Mouse (Mus musculus) urinary bladder, adult 18-20 months (tissue): Measurements from ENCODE around the gene Myo1c.
A peak's percentile ranks its signal among the peaks of the same experiment; 100 is the strongest.
"Not testable (repeated sequence)": the region's sequence is repeated elsewhere in the genome, so short reads cannot be mapped to it uniquely, and the experiment has no call there.

Experiments used
- DNase-seq, 2 experiments: peaks; one replicate each; pipeline ENCODE4 v3.0.0; 2022; ENCODE audit warnings: low spot score in 2 of 2, mixed read lengths in 2 of 2

Myo1c gene

DNA sequence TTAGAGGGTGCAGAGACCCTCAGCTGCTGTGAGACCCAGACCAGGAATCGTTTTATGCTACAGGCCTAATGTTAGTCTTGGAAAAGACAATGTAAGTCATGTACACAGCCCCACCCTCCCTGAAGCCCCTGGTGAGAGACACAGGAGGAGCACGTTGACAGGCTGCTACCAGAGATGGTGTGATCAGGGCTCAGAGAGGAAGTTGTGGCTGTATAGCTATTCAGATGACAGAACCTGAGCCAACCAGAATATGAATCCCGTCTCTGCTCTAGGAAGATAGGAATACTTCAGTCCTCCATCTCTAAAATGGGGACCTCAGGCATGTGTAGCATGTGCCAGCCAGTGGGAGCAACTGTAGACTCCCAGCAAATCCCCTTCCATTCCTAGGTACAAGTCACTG, 18.3 kb downstream of the Myo1c start:
- DNase-seq = no peak

GRCm38 (mm10) chr11:75669176-75669852, 19.0 kb downstream of the Myo1c start:
- no peak for DNase-seq

DNA sequence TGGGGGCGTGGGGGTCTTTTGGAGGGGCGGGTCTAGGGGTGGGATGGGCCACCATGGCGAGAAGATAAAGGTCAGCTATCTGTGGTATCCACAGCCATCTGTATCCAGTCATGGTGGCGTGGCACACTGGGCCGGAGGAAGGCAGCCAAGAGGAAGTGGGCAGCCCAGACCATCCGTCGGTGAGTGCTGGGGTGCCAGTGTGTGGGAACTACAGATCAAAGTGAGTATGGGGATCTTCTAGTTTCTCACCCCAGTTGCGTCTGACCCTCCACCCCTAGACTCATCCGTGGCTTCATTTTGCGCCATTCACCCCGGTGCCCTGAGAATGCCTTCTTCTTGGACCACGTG, 19.5 kb downstream of the Myo1c start:
- DNase-seq = no peak

DNA sequence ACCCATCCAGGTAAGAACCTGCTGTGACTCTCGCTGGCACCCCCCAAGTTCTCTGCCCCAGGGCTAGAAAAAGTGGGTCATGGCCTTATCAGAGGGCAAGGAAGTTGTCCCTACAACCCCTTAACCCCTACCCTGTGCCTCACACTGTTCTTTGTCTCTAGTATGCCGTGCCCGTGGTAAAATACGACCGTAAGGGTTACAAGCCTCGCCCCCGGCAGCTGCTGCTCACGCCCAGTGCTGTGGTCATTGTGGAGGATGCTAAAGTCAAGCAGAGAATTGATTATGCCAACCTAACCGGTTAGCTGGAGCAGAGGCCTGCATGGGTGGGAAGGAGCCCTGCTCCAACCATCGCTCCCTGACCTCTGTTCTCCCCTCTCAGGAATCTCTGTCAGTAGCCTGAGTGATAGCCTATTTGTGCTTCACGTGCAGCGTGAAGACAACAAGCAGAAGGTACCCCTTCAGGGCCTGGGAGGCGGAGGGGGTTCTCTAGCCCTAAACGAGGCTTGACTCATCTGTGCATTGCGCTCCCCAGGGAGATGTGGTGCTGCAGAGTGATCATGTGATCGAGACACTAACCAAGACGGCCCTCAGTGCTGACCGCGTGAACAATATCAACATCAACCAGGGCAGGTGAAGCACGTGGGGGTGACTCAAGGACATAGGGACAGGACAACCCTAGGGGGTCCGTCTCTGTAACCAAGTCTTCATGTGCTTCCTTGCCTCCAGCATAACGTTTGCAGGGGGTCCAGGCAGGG, 21.3 kb downstream of the Myo1c start:
- no peak for DNase-seq

- DNase-seq = no peak
Measured at GRCm38 (mm10) chr11:75673411-75673810, 23.1 kb downstream of the Myo1c start.

DNA sequence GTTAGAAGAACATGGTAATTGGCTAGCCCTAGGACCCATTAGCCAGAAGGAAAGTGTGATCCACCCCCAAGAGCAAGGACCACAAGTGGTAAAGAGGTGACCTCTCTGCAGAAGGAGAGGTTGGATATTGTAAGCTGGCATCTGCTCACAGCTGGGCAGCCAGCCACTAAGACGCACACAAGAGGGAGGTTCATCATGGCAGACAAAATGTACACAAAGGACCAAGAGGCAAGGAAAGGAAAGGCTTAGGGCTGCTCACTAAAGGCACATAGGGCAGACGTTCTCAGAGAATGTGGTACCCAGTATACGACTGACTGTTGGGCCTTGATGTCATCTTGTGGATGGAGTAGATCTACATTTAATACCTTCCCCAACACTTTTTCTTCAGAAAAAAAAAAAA, 24.6 kb downstream of the Myo1c start:
- no peak for DNase-seq

- no peak for DNase-seq
Measured at GRCm38 (mm10) chr11:75677881-75678746, 27.8 kb downstream of the Myo1c start.

DNA sequence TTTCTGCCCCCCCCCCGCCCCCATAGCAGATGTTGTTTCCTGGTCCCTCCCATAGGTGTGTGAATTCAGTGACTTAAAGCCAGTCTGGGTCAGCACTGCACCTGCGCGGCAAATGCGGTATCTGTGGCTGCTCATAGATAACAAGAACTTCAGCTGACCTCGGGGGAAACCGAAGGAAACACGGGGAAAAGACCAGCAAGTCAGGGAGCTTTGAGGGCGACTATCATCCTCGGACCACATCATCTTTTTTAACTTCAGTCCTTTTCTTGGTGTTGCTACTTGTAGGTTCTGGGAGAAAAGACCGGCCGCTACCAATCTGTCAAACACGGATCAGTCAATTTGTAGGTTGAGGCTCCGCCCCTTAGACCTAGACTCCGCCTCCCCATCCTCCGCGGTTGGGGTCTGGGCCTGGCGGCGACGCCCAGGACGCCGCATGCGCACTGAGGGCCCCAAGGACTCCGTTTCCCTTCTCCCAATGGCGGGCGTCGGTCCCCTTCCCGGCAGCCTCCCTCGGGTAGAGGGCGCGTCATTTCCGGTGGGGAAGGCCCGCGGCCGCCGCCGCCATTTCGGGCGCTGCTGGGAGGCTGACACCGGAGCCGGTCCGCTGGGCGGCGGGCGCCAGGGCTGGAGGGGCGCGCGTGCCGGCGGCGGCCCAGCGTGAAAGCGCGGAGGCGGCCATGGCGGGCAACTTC, 28.6 kb downstream of the Myo1c start, which contains the start of gene Crk:
Gene Crk (plus strand): TSS at position 513 of the 692 bp plus-strand sequence.
- DNase-seq = peak; percentile 97 to 98

GRCm38 (mm10) chr11:75679439-75680171, 29.3 kb downstream of the Myo1c start:
- DNase-seq = peak; percentile 44 to 68

DNA sequence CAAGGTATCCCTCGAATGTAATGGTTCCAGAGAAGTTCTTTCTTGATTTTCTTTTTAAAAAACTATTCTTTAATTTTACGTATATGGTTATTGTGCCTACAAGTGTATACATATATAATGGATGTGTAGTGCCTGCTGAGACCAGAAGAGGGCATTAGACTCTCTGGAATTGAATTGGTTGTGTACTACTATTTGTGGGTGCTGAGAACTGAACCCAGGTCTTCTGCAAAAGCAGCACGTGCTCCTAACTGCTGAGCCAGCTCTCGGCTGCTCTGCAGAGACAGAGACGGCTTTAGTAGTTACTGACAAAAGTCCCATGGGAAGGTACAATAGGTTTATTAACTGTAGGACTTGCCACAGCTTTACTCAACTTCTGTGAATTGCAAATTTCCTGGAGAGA, 34.2 kb downstream of the Myo1c start:
- no peak for DNase-seq

DNA sequence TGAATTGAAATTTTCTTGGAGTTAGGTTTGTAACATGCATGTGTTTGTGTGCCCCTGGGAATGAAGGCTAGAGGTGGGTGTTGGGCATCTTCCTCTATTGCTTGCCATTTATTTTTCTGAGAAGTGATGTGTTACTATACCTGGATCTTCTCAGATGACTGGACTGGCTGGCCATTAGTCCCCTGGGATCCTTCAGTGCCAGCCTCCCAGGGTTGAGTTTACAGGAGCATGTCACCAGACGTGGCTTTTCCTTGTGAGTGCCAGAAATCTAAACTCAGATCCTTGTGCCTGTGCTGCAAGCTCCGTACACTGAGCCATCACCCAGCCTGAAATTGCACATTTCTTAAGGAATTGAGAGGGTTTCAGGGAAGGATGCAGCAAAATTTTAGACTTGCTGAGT, 34.7 kb downstream of the Myo1c start:
- no peak for DNase-seq

DNA sequence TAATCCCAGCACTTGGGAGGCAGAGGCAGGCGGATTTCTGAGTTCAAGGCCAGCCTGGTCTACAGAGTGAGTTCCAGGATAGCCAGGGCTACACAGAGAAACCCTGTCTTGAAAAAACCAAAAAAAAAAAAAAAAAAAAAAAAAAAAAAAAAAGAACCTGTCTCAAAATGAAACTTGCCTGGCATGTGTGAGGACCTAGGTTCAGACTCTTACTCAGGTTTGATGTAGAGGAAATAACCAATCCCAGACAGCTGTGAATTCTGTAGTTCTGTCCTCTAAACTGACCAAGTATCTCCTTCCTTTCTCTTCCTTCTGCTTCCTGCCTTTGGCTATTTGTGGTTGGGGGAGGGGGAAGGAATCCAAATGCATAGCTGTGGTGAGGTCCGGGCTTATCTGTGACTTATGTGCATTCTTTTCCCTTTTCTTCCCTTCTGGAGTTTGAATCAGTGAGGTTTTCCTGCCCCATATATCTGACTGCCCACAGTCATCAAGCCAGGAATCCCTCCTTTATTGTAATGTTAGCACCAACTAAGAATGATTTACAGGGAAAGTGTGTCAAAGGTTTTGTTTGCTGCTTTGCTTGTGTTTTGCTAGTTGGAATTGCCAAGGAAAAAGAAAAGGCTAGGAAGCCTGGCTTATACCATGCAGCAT, 37.2 kb downstream of the Myo1c start:
- no peak for DNase-seq

DNA sequence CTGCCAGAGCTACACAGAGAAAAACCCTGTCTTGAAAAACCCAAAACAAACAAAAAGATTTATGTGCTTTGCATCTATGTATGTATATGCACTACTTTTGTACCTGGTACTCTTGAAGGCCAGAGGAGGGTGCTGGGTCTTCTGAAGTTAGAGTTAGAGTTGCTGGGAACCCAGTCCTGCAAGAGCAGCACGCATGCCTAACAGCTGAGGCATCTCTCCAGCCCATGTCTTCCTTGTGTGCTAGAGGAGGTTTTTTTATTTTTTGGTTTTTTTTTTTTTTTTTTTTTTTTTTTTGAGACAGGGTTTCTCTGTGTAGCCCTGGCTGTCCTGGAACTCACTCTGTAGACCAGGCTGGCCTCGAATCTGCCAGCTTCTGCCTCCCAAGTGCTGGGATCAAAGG, 37.8 kb downstream of the Myo1c start:
- no peak for DNase-seq

DNA sequence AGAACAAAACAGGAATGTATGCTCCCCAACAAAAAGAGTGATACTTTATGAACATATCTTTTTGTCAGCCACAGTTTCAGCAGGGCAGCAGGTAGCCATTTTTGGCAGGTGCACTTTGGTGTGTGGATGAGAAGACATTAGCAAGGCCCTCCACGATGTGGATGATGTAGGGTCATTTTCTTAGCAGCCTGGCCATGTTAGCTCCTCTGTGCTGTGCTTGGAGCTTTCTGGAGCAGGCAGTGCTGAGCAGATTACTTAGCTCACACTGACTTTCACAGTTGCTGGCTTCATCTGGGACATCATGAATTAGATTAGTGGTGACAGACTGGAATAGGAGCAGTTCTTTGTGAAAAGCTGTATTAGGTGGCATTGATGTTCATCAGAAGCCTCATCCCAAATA, 39.7 kb downstream of the Myo1c start:
- DNase-seq = no peak

- no peak for DNase-seq
Measured at GRCm38 (mm10) chr11:75691047-75691446, 40.7 kb downstream of the Myo1c start.

DNA sequence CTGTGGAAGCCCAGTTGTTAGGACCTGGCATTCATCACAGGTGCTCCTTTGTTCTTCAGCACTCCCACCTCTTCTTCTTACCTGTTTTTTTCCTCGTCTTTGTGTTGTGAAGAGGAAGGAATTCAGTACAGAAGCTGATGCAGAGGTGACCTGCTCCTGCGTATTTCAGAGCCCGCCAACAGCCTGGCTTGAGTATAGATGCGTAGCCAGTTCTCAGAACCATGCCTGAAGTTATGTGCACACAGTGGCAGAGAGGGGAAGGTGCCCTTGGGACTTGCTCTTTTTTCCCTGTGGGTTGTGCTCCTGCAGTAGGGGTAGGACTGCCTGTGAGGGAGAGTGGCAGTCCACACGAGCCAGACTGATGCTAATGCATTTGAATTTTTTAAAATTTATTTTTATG, 43.3 kb downstream of the Myo1c start:
- no peak for DNase-seq

DNA sequence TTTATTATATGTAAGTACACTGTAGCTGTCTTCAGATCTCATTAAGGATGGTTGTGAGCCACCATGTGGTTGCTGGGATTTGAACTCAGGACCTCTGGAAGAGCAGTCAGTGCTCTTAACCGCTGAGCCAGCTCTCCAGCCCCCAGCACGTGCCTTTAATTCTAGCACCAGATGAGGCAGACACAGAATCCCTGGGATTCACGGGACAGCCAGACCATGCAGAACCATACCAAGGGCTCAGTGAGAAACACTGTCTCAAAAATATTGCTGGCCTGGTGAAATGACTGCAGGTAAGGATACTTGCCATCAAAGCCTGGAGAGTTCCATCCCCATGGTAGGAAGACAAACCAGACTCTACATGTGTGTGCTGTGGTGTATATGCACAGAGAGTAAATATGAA, 47.2 kb downstream of the Myo1c start:
- DNase-seq = not testable (repeated sequence)

DNA sequence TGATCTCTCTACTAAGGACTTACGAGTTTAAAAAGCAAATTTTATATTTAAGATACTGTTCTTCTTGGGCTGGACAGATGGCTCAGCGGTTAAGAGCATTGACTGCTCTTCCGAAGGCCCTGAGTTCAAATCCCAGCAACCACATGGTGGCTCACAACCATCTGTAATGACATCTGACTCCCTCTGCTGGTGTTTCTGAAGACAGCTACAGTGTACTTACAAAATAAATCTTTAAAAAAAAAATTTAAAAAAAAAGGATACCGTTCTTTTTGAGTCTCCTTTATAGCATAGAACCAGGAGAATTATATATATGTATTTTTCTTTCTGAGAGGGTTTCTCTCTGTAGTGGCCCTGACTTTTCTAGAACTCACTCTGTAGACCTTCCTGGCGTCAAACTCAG, 50.3 kb downstream of the Myo1c start:
- DNase-seq = no peak

DNA sequence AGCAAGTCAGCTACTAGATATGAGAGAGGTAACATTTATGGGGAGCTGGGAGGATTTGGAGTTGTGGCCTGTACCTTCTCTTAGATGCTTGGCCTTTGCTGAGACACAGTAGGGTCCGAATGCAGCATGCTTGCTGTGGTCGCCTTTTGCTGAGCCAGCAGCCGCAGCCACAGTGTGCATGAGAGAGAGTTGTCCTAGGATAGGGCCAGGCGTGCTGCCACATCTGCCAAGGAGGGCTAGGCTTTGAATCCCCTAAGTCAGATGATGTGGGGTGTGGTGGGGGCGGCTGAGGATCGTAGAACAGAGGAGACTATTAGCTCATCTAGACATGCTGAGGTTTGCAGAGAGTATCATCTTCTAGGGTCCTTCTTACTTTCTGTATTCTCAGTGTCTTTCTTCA, 52.5 kb downstream of the Myo1c start:
- DNase-seq = no peak

- DNase-seq = no peak
Measured at GRCm38 (mm10) chr11:75703748-75704147, 53.4 kb downstream of the Myo1c start.

GRCm38 (mm10) chr11:75713949-75714348, 63.6 kb downstream of the Myo1c start:
- DNase-seq = no peak
